Mouse (Mus musculus): ENCODE measurements at regions not wholly inside any gene's neighbourhood (a gene's known extent, or its start where the extent isn't known, plus 50 kb on each side); places are given as distances from the start of the nearest gene placed in this dataset.

GRCm38 (mm10) chrX:150709416-150709815 lies 52.0 kb upstream of the Tro start:
- peak; percentile 12 for DNase-seq (ENCODE audit: low spot score)
